Mouse (Mus musculus): ENCODE data around the gene Xbp1. TPM values are rescaled to one million over a fixed set of nuclear protein-coding genes. Genes with fewer than 3 reads are reported as not detected.
A peak's percentile ranks its signal among the peaks of the same experiment; 100 is the strongest.
"Not testable (repeated sequence)": the region's sequence is repeated elsewhere in the genome, so short reads cannot be mapped to it uniquely, and the experiment has no call there.

Gene Xbp1
- polyA plus RNA-seq, 1 experiment, result 46.7 TPM

GRCm38 (mm10) chr11:5482581-5482980 is 37.9 kb upstream of the Xbp1 start:
- peaks cover 6% of the 10 kb centered on the region for H3K4me1 ChIP-seq (ENCODE audit: control insufficient read depth, insufficient read depth, low read length)
- no peaks in the 10 kb centered on the region for H3K36me3 ChIP-seq (ENCODE audit: control insufficient read depth, insufficient read depth, low read length, poor library complexity, severe bottlenecking)
- H3K4me3 ChIP-seq (ENCODE audit: low read depth, low read length), result no peak overlapping the region
- no peak for TF ChIP-seq EP300 (IDR thresholded peaks at IDR 0.05; ENCODE audit: insufficient read depth, low read depth, low read length)
- no peak overlapping the region for H3K27ac ChIP-seq (ENCODE audit: insufficient read depth, low read length)
- H3K9ac ChIP-seq (ENCODE audit: low read depth, poor library complexity, severe bottlenecking), result peak overlapping the region; percentile 14; the same call in 1 of the 2 replicates
- H3K9me3 ChIP-seq (replicated peaks; ENCODE audit: control insufficient read depth, insufficient read depth, low read length, poor library complexity, severe bottlenecking), result no peaks in the 10 kb centered on the region
- no peaks in the 10 kb centered on the region for H3K27me3 ChIP-seq (ENCODE audit: control insufficient read depth, insufficient read depth, low read length, poor library complexity, severe bottlenecking)

GRCm38 (mm10) chr11:5485193-5486011 is 35.1 kb upstream of the Xbp1 start:
- TF ChIP-seq POLR2A (IDR thresholded peaks at IDR 0.05; ENCODE audit: insufficient read depth, low read length) (no peak), CTCF (IDR thresholded peaks at IDR 0.05; ENCODE audit: low read depth, low read length) (peak; percentile 76)
- H3K9me3 ChIP-seq (replicated peaks; ENCODE audit: control insufficient read depth, insufficient read depth, low read length, poor library complexity, severe bottlenecking), result no peaks in the 10 kb centered on the region
- peak overlapping the region; percentile 93 for H3K9ac ChIP-seq (ENCODE audit: low read depth, poor library complexity, severe bottlenecking)
- peak overlapping the region; percentile 93 for H3K4me3 ChIP-seq (ENCODE audit: low read depth, low read length)
- H3K27me3 ChIP-seq (ENCODE audit: control insufficient read depth, insufficient read depth, low read length, poor library complexity, severe bottlenecking), result no peaks in the 10 kb centered on the region
- no peaks in the 10 kb centered on the region; the same call in 1 of the 2 replicates for H3K36me3 ChIP-seq (ENCODE audit: control insufficient read depth, insufficient read depth, low read length, poor library complexity, severe bottlenecking)
- H3K27ac ChIP-seq (ENCODE audit: insufficient read depth, low read length), result peak overlapping the region; percentile 41; the same call in 1 of the 2 replicates
- peaks cover 5% of the 10 kb centered on the region for H3K4me1 ChIP-seq (ENCODE audit: control insufficient read depth, insufficient read depth, low read length)

- H3K27ac ChIP-seq (ENCODE audit: insufficient read depth, low read length), result 0 out of 2 replicates have a peak overlapping the region, but pooled peaks have one; percentile 38
- H3K4me3 ChIP-seq (ENCODE audit: low read depth, low read length), result peak overlapping the region; percentile 34; the same call in 1 of the 2 replicates
- not testable (repeated sequence) for H3K27me3 ChIP-seq (ENCODE audit: control insufficient read depth, insufficient read depth, low read length, poor library complexity, severe bottlenecking); H3K4me1 ChIP-seq (ENCODE audit: control insufficient read depth, insufficient read depth, low read length); H3K9me3 ChIP-seq (replicated peaks; ENCODE audit: control insufficient read depth, insufficient read depth, low read length, poor library complexity, severe bottlenecking); H3K36me3 ChIP-seq (ENCODE audit: control insufficient read depth, insufficient read depth, low read length, poor library complexity, severe bottlenecking)
- H3K9ac ChIP-seq (ENCODE audit: low read depth, poor library complexity, severe bottlenecking), result peak overlapping the region; percentile 41; the same call in 1 of the 2 replicates
Measured at GRCm38 (mm10) chr11:5489433-5489832, 31.0 kb upstream of the Xbp1 start.

DNA sequence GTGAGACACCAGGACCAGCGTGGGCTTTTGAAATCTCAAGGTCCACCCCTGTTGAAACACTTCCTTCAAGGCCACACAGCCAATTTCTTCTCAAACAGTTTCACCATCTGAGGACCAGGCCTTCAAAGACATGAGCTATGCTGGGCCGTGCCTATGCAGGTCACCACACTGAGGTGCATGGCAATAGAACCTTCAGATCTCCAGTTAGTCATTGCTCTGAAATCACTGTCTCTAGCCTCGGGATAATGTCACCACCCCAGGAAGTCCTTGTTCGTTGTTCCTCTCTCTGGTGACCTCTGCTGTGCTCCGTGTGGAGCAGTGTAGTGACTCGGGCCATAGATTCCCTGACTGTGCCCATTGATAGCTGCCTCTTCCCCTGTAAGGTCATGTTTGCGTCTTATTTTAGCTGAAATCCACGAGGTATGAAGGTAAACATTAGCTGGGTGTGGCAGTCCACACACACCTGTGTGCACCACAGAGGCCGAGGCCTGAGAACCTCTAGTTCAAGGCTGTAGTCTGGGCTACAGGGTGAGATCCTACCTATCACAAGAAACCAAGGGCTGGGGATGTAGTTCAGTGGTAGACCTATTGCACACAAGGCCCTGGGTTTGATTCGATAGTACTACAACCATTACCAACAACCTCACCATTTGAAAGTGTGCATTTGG is 29.3 kb upstream of the Xbp1 start:
- no peaks in the 10 kb centered on the region for H3K9me3 ChIP-seq (replicated peaks; ENCODE audit: control insufficient read depth, insufficient read depth, low read length, poor library complexity, severe bottlenecking)
- H3K9ac ChIP-seq (ENCODE audit: low read depth, poor library complexity, severe bottlenecking), result no peak overlapping the region
- no peaks in the 10 kb centered on the region; the same call in 1 of the 2 replicates for H3K36me3 ChIP-seq (ENCODE audit: control insufficient read depth, insufficient read depth, low read length, poor library complexity, severe bottlenecking)
- H3K27me3 ChIP-seq (ENCODE audit: control insufficient read depth, insufficient read depth, low read length, poor library complexity, severe bottlenecking), result no peaks in the 10 kb centered on the region
- H3K4me1 ChIP-seq (ENCODE audit: control insufficient read depth, insufficient read depth, low read length), result peaks cover under 1% of the 10 kb centered on the region
- TF ChIP-seq CTCF (IDR thresholded peaks at IDR 0.05; ENCODE audit: low read depth, low read length), result no peak
- no peak for TF ChIP-seq POLR2A (IDR thresholded peaks at IDR 0.05; ENCODE audit: insufficient read depth, low read length)
- TF ChIP-seq EP300 (IDR thresholded peaks at IDR 0.05; ENCODE audit: insufficient read depth, low read depth, low read length), result no peak
- no peak overlapping the region for H3K27ac ChIP-seq (ENCODE audit: insufficient read depth, low read length)
- H3K4me3 ChIP-seq (ENCODE audit: low read depth, low read length), result no peak overlapping the region

DNA sequence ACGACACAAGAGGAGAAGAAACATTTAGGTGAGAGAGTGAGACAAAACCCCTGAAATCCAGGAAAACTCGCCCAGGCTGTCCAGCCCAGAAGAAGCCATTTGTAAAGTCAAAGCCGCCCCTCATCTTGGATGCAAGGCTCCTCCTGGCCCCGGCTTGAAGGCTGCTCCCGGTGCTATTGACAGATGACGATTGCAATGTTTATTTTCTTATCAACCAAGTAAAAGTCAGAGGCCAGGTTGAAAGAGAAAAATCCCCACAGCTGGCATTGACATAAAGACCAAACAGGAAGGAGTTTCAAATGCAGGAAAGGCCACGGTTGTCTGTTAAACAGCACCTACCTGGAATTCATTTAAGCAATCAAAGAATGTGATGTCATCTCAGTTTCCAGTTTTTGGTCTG is 28.5 kb upstream of the Xbp1 start:
- TF ChIP-seq POLR2A (IDR thresholded peaks at IDR 0.05; ENCODE audit: insufficient read depth, low read length), result no peak
- no peak for TF ChIP-seq EP300 (IDR thresholded peaks at IDR 0.05; ENCODE audit: insufficient read depth, low read depth, low read length)
- no peak for TF ChIP-seq CTCF (IDR thresholded peaks at IDR 0.05; ENCODE audit: low read depth, low read length)

DNA sequence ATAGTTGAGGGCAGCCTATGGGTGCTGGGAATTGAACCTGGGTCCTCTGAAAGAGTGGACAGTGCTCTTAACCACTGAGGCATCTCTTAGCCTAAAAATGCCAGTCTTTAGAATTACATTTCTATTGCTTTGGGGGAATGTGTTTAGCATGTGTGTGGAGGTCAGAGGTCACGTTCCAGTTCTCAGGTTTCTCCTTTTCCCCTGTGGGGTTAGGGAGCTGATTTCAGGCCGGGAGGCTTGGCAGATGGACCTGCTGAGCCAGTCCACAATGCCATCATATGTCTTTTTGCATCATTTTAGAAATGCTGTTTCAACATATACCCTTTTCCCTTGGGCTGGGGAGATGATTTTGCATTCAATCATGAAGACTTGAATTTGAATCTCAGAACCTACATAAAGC is 26.6 kb upstream of the Xbp1 start:
- Histone ChIP-seq H3K4me1 (ENCODE audit: control insufficient read depth, insufficient read depth, low read length) (peaks cover 3% of the 10 kb centered on the region), H3K4me3 (ENCODE audit: low read depth, low read length) (no peak overlapping the region), H3K9me3 (replicated peaks; ENCODE audit: control insufficient read depth, insufficient read depth, low read length, poor library complexity, severe bottlenecking) (no peaks in the 10 kb centered on the region), H3K9ac (ENCODE audit: low read depth, poor library complexity, severe bottlenecking) (no peak overlapping the region), H3K27me3 (ENCODE audit: control insufficient read depth, insufficient read depth, low read length, poor library complexity, severe bottlenecking) (no peaks in the 10 kb centered on the region), H3K36me3 (ENCODE audit: control insufficient read depth, insufficient read depth, low read length, poor library complexity, severe bottlenecking) (no peaks in the 10 kb centered on the region), H3K27ac (ENCODE audit: insufficient read depth, low read length) (peak overlapping the region; percentile 10)
- TF ChIP-seq POLR2A (IDR thresholded peaks at IDR 0.05; ENCODE audit: insufficient read depth, low read length) (no peak), EP300 (IDR thresholded peaks at IDR 0.05; ENCODE audit: insufficient read depth, low read depth, low read length) (peak; percentile 69; the same call in 1 of the 2 replicates), CTCF (IDR thresholded peaks at IDR 0.05; ENCODE audit: low read depth, low read length) (no peak)

More for the DNA sequence above, 28.5 kb upstream of the Xbp1 start:
- Histone ChIP-seq H3K4me3 (ENCODE audit: low read depth, low read length) (no peak overlapping the region), H3K36me3 (ENCODE audit: control insufficient read depth, insufficient read depth, low read length, poor library complexity, severe bottlenecking) (no peaks in the 10 kb centered on the region; the same call in 1 of the 2 replicates), H3K9ac (ENCODE audit: low read depth, poor library complexity, severe bottlenecking) (no peak overlapping the region), H3K27me3 (ENCODE audit: control insufficient read depth, insufficient read depth, low read length, poor library complexity, severe bottlenecking) (no peaks in the 10 kb centered on the region), H3K4me1 (ENCODE audit: control insufficient read depth, insufficient read depth, low read length) (peaks cover 3% of the 10 kb centered on the region), H3K9me3 (replicated peaks; ENCODE audit: control insufficient read depth, insufficient read depth, low read length, poor library complexity, severe bottlenecking) (no peaks in the 10 kb centered on the region), H3K27ac (ENCODE audit: insufficient read depth, low read length) (0 out of 2 replicates have a peak overlapping the region, but pooled peaks have one; percentile 20)
